Mouse (Mus musculus): ENCODE measurements around the gene Tmem19.

The Tmem19 gene

DNA sequence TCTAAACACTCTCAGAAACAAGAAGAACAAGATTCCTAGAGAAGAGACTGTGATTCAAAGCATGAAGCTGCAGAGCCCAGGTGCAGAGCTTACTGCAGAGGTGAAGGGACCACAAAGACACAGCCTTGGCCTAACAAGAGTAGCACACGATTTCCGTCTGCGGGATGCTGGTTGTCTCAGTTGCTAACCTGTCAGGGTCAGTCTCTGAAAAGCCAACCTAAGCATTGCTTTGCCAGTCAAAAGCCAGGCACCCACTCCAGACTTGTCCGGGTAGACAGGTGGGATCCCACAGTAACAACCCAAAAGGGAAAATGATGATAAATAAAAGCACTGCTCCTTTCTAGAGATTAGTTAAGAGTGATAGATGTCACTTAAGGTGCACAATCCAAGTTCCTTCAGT, 53.1 kb downstream of the Tmem19 start:
- no peak for DNase-seq

DNA sequence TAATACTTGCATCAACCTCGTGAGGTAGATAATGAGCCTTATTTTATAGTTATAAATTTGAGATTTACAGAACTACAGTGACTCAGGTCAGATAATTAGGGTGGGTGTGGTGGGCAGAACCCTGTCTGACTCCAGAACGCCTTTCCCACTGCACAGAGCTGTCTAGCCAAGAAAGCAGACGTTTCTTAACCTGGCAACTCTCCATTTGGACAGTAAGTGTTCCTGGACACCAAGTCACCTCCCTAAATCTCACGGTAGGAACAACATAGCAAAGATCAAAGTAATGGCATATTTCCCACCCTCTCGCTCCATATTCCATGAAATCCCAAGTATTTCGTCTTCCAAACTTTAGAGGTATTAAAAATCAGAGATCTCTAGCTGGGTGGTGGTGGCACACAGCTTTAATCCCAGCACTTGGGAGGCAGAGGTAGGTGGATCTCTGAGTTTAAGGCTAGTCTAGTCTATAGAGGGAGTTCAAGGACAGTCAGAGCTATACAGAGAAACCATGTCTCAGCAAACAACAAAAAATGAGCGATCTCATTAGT, 54.9 kb downstream of the Tmem19 start:
- DNase-seq, result no peak

DNA sequence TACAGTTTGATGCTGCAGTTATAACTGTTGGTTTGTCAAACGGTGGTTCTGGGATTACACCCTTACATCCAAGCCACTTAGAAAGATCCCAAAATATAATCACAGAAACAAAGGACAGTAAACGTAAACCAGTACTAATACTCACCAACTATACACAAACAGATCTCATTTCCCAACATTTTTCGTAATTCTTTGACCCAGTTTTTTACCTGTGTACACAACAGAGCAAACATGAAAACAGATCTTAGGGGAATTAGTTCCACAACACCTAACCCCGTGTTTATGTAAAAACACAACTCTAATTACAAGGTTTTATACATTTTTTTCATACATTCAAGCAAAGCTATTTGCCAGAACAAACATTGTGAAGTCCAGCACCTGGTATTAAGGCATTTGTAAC, 63.6 kb downstream of the Tmem19 start:
- DNase-seq, result no peak

DNA sequence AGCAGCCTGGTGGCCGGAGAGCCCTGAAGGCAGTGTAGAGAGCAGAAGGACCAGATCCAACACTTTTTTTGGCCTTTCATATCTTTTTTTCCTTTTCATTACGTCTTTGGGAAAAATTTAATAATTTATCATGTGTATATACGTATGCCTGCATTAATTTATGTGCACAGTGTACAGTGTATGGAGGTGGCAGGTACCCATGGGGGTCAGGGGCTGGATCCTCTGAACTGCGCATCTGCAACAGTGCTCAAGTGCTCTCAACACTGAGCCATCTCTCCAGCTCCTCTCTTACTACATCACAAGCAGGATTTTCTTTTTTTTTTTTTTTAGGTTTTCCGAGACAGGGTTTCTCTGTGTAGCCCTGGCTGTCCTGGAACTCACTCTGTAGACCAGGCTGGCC, 64.7 kb downstream of the Tmem19 start:
- no peak for DNase-seq

DNA sequence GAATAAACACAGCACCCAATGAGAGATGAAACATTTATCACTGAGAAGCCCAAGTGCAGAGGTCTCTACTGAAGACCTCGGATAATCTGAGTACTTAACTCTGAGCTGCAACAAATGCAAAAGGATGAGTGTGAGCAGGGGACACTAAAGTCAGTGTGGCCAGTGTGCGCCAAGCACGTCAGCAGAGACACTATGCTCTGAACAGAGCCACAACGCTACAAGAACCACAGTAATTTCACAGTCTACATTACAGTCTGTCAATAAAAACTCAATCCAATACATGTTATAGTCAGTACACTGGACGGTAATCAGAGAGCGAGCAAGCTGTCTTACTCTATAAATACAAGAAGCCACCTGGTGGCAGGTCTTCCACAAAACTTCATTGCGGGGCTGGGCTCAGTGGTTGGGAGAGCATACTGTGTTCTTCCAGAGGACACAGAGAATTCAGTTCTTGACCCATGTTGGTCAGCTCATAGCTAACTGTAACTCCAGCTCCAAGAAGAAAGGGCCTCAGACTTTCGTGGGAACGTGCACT, 65.8 kb downstream of the Tmem19 start:
- no peak for DNase-seq

DNA sequence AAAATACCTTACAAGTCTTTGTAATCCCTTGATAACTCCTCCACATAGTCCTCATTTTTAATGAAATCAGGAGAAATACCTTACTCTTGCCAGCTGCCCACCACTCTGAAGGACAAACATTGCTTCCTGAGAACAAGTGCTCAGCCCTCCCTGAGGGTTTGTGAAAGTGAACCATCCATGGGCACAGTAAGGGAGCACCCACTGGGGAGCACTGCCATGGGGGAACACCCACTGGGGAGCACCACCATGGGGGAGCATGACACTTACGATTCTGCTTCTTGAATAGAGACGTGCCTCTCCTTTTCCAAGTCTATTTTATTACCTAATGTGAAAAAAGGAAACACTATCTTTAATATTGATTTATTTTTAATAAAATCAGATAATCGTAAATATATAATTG, 67.1 kb downstream of the Tmem19 start:
- DNase-seq, result no peak

DNA sequence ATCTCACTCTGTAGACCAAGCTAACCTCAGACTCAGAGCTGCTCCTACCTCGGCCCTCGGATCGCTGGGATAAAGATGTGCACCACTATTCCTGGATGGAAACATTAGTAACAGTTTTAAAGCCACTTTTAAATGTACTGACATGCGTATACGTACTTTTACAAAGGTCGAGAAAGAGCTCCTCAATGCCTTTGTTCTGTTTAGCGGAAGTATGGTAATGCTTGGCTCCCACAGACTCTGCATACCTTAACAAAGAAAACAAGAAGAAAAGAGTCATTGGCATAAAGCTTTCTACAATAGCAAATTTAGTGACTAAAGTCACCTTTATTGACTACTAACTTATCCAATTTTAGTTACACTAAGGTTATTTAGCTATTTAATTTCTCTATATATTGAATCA, 67.6 kb downstream of the Tmem19 start:
- no peak for DNase-seq

DNA sequence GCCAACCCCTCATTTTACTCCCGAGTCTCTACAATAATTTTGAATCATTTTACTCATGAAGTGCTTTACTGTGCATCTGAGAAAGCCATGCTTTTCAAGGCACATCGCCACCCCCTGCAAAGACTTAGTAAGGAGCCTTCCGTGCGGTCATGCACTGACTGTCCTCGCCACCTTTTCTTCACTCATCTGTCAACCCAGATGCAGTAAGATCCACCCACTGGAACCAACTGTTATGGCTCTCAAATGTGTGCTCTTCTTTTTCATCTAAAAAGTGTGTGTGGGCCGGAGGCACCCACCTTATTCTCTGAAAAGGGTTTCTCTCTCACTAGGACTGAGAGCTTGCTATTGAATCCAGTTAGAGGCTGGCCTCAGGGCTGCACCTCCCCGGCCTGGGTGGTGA, 68.4 kb downstream of the Tmem19 start:
- no peak for DNase-seq

DNA sequence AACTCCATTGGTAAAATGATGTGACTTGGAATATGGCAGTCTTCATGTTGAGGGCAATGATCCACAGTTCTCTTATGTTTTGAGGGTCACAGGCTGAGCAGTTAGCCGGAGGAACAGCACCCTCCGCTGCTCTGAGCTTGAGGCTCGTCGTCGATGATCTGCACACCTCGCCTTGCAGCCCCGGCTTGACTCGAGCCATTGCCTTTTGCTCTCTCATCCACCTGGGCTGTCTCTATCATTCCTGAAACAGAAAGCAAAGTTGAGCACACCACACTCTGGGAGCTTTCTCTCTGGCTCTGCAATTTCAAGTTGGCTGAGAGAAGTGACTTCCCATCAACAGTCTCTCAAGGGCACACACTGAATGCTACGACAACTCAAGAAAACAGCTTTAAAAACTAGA, 71.6 kb downstream of the Tmem19 start:
- no peak for DNase-seq
